Mouse (Mus musculus) limb, embryonic 12.5 days (tissue): Measurements from ENCODE around the gene Gm9513. TPM values are rescaled to one million over a fixed set of nuclear protein-coding genes. Genes with fewer than 3 reads are reported as not detected.

Experiments
- ATAC-seq: fragments of 200-750 bp; cut with Nextera tagmentation; 2 replicates; pipeline ENCODE4 v1.8.0; 2017; ENCODE audit warnings: low read depth, moderate TSS enrichment; ENCODE audit not compliant: insufficient number of reproducible peaks, insufficient read depth, low FRiP score, low TSS enrichment
- H3K27ac ChIP-seq: fragments of 300-500 bp; sonication (generic); 2 replicates; pipeline ENCODE4 v1.5.1; 2016; ENCODE audit warnings: mild to moderate bottlenecking, moderate library complexity
- H3K27me3 ChIP-seq: fragments of 300-500 bp; sonication (generic); 2 replicates; pipeline ENCODE4 v1.6.1; 2016; ENCODE audit warnings: mild to moderate bottlenecking, moderate library complexity
- H3K36me3 ChIP-seq: fragments of 300-500 bp; sonication (generic); 2 replicates; pipeline ENCODE4 v1.6.1; 2016; ENCODE audit warnings: mild to moderate bottlenecking, moderate library complexity
- H3K4me1 ChIP-seq: fragments of 300-500 bp; sonication (generic); replicated peaks from 2 replicates; pipeline ENCODE4 v1.6.1; 2016
- H3K4me2 ChIP-seq: fragments of 300-500 bp; sonication (generic); 2 replicates; pipeline ENCODE4 v1.6.1; 2016; ENCODE audit warnings: mild to moderate bottlenecking, moderate library complexity
- H3K4me3 ChIP-seq: fragments of 300-500 bp; sonication (generic); replicated peaks from 2 replicates; pipeline ENCODE4 v1.5.1; 2016; ENCODE audit warnings: mild to moderate bottlenecking
- H3K9ac ChIP-seq: fragments of 300-500 bp; sonication (generic); replicated peaks from 2 replicates; pipeline ENCODE4 v1.6.1; 2016; ENCODE audit warnings: mild to moderate bottlenecking, moderate library complexity
- H3K9me3 ChIP-seq: fragments of 300-500 bp; sonication (generic); 2 replicates; pipeline ENCODE4 v1.6.1; 2016; ENCODE audit warnings: mild to moderate bottlenecking, moderate library complexity
- WGBS: fragments of 180-500 bp; shearing (Covaris S2); methylation state at CpG from one replicate; pipeline ENCODE4 v1.1.7; 2016; 5-methylcytosine and 5-hydroxymethylcytosine counted together
- polyA plus RNA-seq: library from polyadenylated mRNA; unstranded; fragments of >200 nt; fragmentation: Nextera tagmentation; extraction: Ambion mirVana; gene quantifications from 2 replicates; pipeline ENCODE4 v1.2.1, GENCODE M21; 2016

Gene Gm9513
- not detected in 2 replicates for polyA plus RNA-seq

DNA sequence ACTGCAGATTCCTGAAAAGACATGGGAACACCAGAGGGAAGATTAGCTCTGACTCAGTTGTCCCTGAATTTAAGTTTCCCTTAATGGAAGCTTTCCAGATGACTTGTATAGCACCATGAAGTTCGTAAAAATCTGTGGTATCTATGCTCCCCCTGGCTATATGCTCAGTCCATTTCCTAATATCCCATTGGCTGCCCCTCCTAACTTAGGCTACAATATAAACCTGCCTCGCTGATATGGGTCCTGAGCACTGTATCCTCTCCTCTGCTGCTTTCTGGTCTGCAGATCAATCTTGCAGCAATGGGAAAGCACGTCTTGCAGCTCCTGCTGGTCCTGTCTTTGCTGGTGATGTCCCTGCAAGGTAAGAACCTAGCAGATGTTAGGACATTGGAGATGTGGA is at the start of gene Gm9513:
Gm9513 (plus strand) TSS at position 301 of the 400 bp plus-strand sequence.
- no peak for ATAC-seq
- Histone ChIP-seq H3K9ac (no peak within 1 kb of the TSS), H3K27me3 (no peaks in the 10 kb centered on the region), H3K27ac (no peak within 1 kb of the TSS), H3K9me3 (peaks cover 17% of the 10 kb centered on the region), H3K36me3 (no peaks in the 10 kb centered on the region), H3K4me3 (no peak within 1 kb of the TSS), H3K4me1 (no peaks in the 10 kb centered on the region), H3K4me2 (no peak within 1 kb of the TSS)
- 68% methylated on average over 3 of the region's 3 CpGs for whole genome bisulfite sequencing

DNA sequence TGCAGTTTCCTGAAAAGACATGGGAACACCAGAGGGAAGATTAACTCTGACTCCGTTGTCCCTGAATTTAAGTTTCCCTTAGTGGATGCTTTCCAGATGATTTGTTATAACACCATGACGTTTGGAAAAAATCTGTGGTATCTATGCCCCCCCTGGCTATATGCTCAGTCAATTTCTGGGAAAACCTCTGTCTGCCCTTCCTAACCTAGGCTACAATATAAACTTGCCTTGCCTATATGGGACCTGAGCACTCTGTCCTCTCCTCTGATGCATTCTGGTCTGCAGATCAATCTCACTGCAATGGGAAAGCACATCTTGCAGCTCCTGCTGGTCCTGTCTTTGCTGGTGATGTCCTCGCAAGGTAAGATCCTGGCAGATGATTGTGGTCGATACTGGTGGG is 43.9 kb upstream of the Gm9513 start, which contains the start of gene Gm7257:
Gm7257 (plus strand) TSS at position 301 of the 400 bp plus-strand sequence.
- H3K4me3 ChIP-seq: no peak within 1 kb of the TSS
- ATAC-seq: no peak
- no peaks in the 10 kb centered on the region for H3K27me3 ChIP-seq
- H3K27ac ChIP-seq: no peak within 1 kb of the TSS
- H3K36me3 ChIP-seq: no peaks in the 10 kb centered on the region
- peaks cover 28% of the 10 kb centered on the region for H3K9me3 ChIP-seq
- WGBS: 81% methylated on average over 4 of the region's 4 CpGs
- no peak within 1 kb of the TSS for H3K4me2 ChIP-seq
- H3K9ac ChIP-seq: no peak within 1 kb of the TSS
- H3K4me1 ChIP-seq: no peaks in the 10 kb centered on the region

DNA sequence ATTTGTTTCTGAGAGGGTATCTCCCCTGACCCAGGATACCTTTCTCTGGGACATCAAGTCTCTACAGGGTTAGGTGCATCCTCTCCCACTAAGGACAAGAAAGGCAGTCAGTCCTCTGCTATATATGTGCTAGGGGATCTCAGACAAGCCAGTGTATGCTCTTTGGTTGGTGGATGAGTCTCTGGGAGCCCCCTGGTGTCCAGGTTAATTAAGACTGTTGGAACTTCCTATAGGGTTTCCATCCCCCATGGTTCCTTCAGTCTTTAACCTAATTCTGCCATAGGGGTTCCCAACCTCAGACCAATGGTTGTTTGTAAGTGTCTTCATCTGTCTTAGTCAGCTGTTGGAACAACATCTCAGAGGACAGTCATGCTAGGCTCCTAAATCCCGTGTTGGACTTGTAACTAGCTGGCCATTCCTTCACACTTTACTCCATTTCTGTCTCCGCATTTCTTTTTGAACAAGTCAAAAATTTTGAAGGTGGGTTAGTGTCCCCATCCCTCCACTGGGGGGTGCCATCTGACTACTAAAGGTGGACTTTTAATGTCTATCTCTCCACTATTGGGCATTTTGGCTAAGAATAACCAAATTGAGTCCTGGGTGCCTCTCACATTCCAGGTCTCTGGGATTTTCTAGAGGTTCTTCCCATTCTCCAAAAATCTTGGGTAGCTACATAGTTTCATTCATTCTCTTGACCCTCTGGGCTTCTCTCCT is 40.2 kb upstream of the Gm9513 start:
- no peak overlapping the region for H3K4me2 ChIP-seq
- no peak overlapping the region for H3K27ac ChIP-seq
- H3K27me3 ChIP-seq: no peaks in the 10 kb centered on the region
- no peak overlapping the region for H3K4me3 ChIP-seq
- no peaks in the 10 kb centered on the region for H3K4me1 ChIP-seq
- no peaks in the 10 kb centered on the region for H3K36me3 ChIP-seq
- no peak overlapping the region for H3K9ac ChIP-seq
- ATAC-seq: no peak
- 40% methylated on average over 2 of the region's 2 CpGs for WGBS
- peaks cover 21% of the 10 kb centered on the region; the same call in 1 of the 2 replicates for H3K9me3 ChIP-seq

DNA sequence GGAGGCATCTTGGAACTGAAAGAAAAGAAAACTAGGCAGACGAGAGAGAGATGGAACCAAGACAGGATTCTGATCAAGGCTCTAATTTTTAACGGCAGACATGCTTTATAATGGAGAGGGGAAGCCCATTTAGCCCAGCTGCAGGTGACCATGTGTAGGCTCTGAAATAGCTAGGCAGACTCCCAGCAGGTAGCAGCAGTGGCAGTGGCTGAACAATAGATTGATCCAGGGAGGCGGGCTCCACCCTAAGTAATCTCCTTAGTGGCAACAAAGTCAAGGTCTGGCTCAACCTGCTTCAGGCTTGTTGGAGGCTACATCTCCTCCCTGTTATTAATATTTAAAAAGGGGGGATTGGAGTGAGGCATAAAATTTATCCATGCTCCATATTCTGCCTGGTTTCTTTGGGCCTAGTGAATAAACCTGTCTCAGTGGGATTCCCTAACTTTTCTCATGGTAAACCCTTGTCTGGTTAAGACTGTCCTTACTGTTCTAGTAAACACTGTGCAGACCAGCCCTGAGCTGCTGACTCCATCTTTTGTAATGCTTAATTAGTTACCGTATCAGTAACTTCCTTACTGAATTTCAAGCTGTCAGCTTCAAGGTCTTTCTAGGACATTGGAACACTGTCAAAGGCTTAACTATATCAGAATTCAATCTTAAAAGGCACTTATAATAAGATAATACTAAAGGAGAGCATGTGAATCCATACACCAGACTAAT is 19.2 kb downstream of the Gm9513 start:
- Histone ChIP-seq H3K36me3 (no peaks in the 10 kb centered on the region), H3K4me3 (no peak overlapping the region), H3K9ac (no peak overlapping the region), H3K9me3 (peaks cover 15% of the 10 kb centered on the region), H3K27ac (no peak overlapping the region), H3K4me2 (no peak overlapping the region), H3K4me1 (no peaks in the 10 kb centered on the region), H3K27me3 (no peaks in the 10 kb centered on the region)
- WGBS: 85% methylated on average over 4 of the region's 4 CpGs
- no peak for ATAC-seq

DNA sequence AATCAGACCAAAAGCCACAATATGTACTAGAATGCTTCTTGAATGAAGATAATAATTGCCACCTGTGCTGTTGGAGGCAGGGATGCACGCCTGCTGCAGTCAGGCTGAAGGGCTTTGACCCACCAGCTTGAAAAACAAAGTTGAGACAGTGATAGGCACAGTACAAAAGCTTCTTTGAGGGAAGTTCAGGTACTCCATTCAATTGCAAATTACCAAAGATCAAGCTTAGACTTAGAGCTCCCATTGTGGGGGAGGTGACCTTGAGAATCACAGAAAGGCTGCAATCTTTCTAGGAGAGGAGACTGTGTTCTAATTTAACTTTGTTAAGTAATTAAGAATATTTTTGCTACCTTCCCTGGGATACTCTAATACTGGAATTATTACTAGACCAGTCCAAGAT is 20.4 kb downstream of the Gm9513 start:
- no peaks in the 10 kb centered on the region for H3K36me3 ChIP-seq
- no peak overlapping the region for H3K9ac ChIP-seq
- H3K4me1 ChIP-seq: no peaks in the 10 kb centered on the region
- H3K27ac ChIP-seq: no peak overlapping the region
- no peaks in the 10 kb centered on the region for H3K27me3 ChIP-seq
- no peak overlapping the region for H3K4me3 ChIP-seq
- H3K4me2 ChIP-seq: no peak overlapping the region
- no peak for ATAC-seq
- WGBS: 62% methylated on average over 1 of the region's 1 CpGs
- H3K9me3 ChIP-seq: peaks cover 15% of the 10 kb centered on the region

DNA sequence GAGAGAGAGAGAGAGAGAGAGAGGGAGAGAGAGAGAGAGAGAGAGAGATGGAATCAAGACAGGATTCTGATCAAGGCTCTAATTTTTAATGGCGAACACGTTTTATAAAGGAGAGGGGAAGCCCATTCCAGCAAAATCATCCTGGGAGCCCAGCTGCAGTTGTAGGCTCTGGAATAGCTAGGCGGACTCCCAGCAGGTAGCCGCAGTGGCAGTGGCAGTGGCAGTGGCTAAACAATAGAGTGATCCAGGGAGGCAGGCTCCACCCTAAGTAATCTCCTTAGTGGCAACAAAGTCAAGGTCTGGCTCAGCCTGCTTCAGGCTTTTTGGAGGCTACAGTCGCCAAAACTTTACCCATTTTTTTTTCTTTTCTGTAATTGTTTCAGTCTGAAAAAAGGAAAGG is 28.8 kb downstream of the Gm9513 start:
- no peak overlapping the region for H3K4me3 ChIP-seq
- no peaks in the 10 kb centered on the region for H3K36me3 ChIP-seq
- H3K4me1 ChIP-seq: no peaks in the 10 kb centered on the region
- ATAC-seq: no peak
- 82% methylated on average over 5 of the region's 5 CpGs for WGBS
- H3K4me2 ChIP-seq: no peak overlapping the region
- no peak overlapping the region for H3K27ac ChIP-seq
- peaks cover 44% of the 10 kb centered on the region for H3K9me3 ChIP-seq
- H3K27me3 ChIP-seq: no peaks in the 10 kb centered on the region
- H3K9ac ChIP-seq: no peak overlapping the region

Other genes with a start within 250 kb of the Gm9513 start
- gene Gm7257, start 43.8 kb upstream of the Gm9513 start, polyA plus RNA-seq: not detected in 2 replicates
- gene Gm5615, start 66.3 kb downstream of the Gm9513 start, polyA plus RNA-seq: not detected in 2 replicates
- not detected in 2 replicates for gene Gm17689, start 107.0 kb downstream of the Gm9513 start, polyA plus RNA-seq
- gene A630095E13Rik, start 167.7 kb downstream of the Gm9513 start, polyA plus RNA-seq: not detected in 2 replicates
- not detected in 2 replicates for gene Acrv1, start 217.6 kb downstream of the Gm9513 start, polyA plus RNA-seq